Mouse (Mus musculus) myocyte (in vitro differentiated cells): ENCODE measurements around the gene Maco1. TPM values are rescaled to one million over a fixed set of nuclear protein-coding genes. Genes with fewer than 3 reads are reported as not detected.
"Not testable (repeated sequence)": the region's sequence is repeated elsewhere in the genome, so short reads cannot be mapped to it uniquely, and the experiment has no call there.

Experiments
- H3K27me3 ChIP-seq: one replicate; pipeline ENCODE4 v1.6.1; 2011; ENCODE audit not compliant: control insufficient read depth, insufficient read depth, insufficient read length
- H3K36me3 ChIP-seq: one replicate; pipeline ENCODE4 v1.6.1; 2011; ENCODE audit not compliant: control insufficient read depth, insufficient read depth
- H3K4me2 ChIP-seq: one replicate; pipeline ENCODE4 v1.6.1; 2011; ENCODE audit warnings: low read depth, control low read depth
- H3K4me3 ChIP-seq: one replicate; pipeline ENCODE4 v1.5.1; 2011; ENCODE audit warnings: mild to moderate bottlenecking, control low read depth, moderate library complexity
- H3K79me2 ChIP-seq: one replicate; pipeline ENCODE4 v1.6.1; 2011; ENCODE audit not compliant: control insufficient read depth, insufficient read depth
- H3ac ChIP-seq: one replicate; pipeline ENCODE4 v1.6.1; 2011; ENCODE audit not compliant: control insufficient read depth, insufficient read length
- CEBPB ChIP-seq: IDR thresholded peaks from 2 replicates; pipeline ENCODE4 v1.6.1; 2011; ENCODE audit warnings: mild to moderate bottlenecking, moderate library complexity; ENCODE audit not compliant: poor library complexity, insufficient read depth, severe bottlenecking
- E2F4 ChIP-seq: IDR thresholded peaks from one replicate; pipeline ENCODE4 v1.6.1; 2011; ENCODE audit warnings: mild to moderate bottlenecking, control low read depth, moderate library complexity; ENCODE audit not compliant: insufficient read depth
- MAX ChIP-seq: IDR thresholded peaks from one replicate; pipeline ENCODE4 v1.6.1; 2011; ENCODE audit warnings: low read depth, mild to moderate bottlenecking, control low read depth
- MYOD1 ChIP-seq, 3 experiments: IDR thresholded peaks; one replicate each; pipeline ENCODE4 v1.6.1; 2011; ENCODE audit warnings: control low read depth in 2 of 3, low read depth in 2 of 3, mild to moderate bottlenecking in 2 of 3, moderate library complexity in 1 of 3; ENCODE audit not compliant: insufficient read length in 2 of 3, control insufficient read depth in 1 of 3
- MYOG ChIP-seq, 3 experiments: IDR thresholded peaks; one replicate each; pipeline ENCODE4 v1.6.1; 2011; ENCODE audit warnings: control low read depth in 2 of 3, low read depth in 2 of 3, mild to moderate bottlenecking in 2 of 3; ENCODE audit not compliant: insufficient read length in 2 of 3, control insufficient read depth in 1 of 3, insufficient read depth in 1 of 3
- POLR2A ChIP-seq: IDR thresholded peaks from one replicate; pipeline ENCODE4 v1.6.1; 2011; ENCODE audit warnings: low read depth, mild to moderate bottlenecking, control low read depth, moderate library complexity; ENCODE audit not compliant: insufficient read length
- POLR2AphosphoS2 ChIP-seq: IDR thresholded peaks from one replicate; pipeline ENCODE4 v1.6.1; 2011; ENCODE audit warnings: low read depth, control low read depth; ENCODE audit not compliant: insufficient read length
- REST ChIP-seq: IDR thresholded peaks from one replicate; pipeline ENCODE4 v1.6.1; 2011; ENCODE audit warnings: mild to moderate bottlenecking, control low read depth, moderate library complexity; ENCODE audit not compliant: insufficient read depth, insufficient read length
- SRF ChIP-seq: IDR thresholded peaks from one replicate; pipeline ENCODE4 v1.6.1; 2011; ENCODE audit warnings: low read depth; ENCODE audit not compliant: control insufficient read depth, insufficient read length
- TCF12 ChIP-seq: IDR thresholded peaks from one replicate; pipeline ENCODE4 v1.6.1; 2011; ENCODE audit warnings: mild to moderate bottlenecking, control low read depth; ENCODE audit not compliant: poor library complexity, insufficient read depth, severe bottlenecking
- TCF3 ChIP-seq: IDR thresholded peaks from one replicate; pipeline ENCODE4 v1.6.1; 2011; ENCODE audit warnings: low read depth, control low read depth; ENCODE audit not compliant: insufficient read length
- USF1 ChIP-seq: IDR thresholded peaks from one replicate; pipeline ENCODE4 v1.6.1; 2011; ENCODE audit warnings: low read depth, mild to moderate bottlenecking, control low read depth, moderate library complexity
- polyA plus RNA-seq: library from polyadenylated mRNA; unstranded; fragments of >200 nt; fragmentation: generic; extraction: Trizol; gene quantifications from one replicate; pipeline ENCODE4 v1.2.1, GENCODE M21; 2012; ENCODE audit warnings: missing spikeins

Gene Maco1
- polyA plus RNA-seq, 1 experiment, result 19.6 TPM

GRCm38 (mm10) chr4:134851876-134852275, 1.3 kb downstream of the Maco1 start:
- Histone ChIP-seq H3K27me3 (no peaks in the 10 kb centered on the region), H3K36me3 (no peaks in the 10 kb centered on the region), H3K4me2 (peak overlapping the region; percentile 81), H3ac (peak overlapping the region; percentile 78), H3K4me3 (peak overlapping the region; percentile 37), H3K79me2 (peaks cover 48% of the 10 kb centered on the region)
- TF ChIP-seq POLR2AphosphoS2 (no peak), CEBPB (no peak), TCF3 (no peak), MAX (no peak)

- Histone ChIP-seq H3ac (no peak overlapping the region), H3K79me2 (peaks cover 54% of the 10 kb centered on the region), H3K4me2 (peak overlapping the region; percentile 81), H3K4me3 (peak overlapping the region; percentile 37), H3K27me3 (no peaks in the 10 kb centered on the region), H3K36me3 (no peaks in the 10 kb centered on the region)
- TF ChIP-seq TCF3 (no peak), REST (no peak), MAX (no peak)
These were observed 1.9 kb downstream of the Maco1 start for GRCm38 (mm10) chr4:134851236-134851635.

- Histone ChIP-seq H3K27me3 (no peaks in the 10 kb centered on the region), H3K4me2 (no peak overlapping the region), H3ac (no peak overlapping the region), H3K79me2 (peaks cover 61% of the 10 kb centered on the region), H3K36me3 (no peaks in the 10 kb centered on the region), H3K4me3 (no peak overlapping the region)
- TF ChIP-seq CEBPB (no peak), MYOD1 (IDR thresholded peaks at IDR 0.05; ENCODE audit: control insufficient read depth in 1 of 3, insufficient read length in 2 of 3, low read depth in 2 of 3) (no peak), POLR2A (no peak), TCF3 (no peak), POLR2AphosphoS2 (no peak), TCF12 (no peak), REST (no peak), SRF (no peak), E2F4 (no peak), USF1 (no peak), MAX (no peak), MYOG (IDR thresholded peaks at IDR 0.05; ENCODE audit: control insufficient read depth in 1 of 3, insufficient read depth in 1 of 3, insufficient read length in 2 of 3, low read depth in 2 of 3) (no peak)
These were observed 2.6 kb downstream of the Maco1 start for GRCm38 (mm10) chr4:134850551-134850950.

GRCm38 (mm10) chr4:134847587-134847986, 5.6 kb downstream of the Maco1 start:
- no peak for TF ChIP-seq SRF
- TF ChIP-seq CEBPB, result 0 out of 2 replicates have a peak, but pooled peaks have one; percentile 36
- no peak overlapping the region for H3ac ChIP-seq
- no peaks in the 10 kb centered on the region for H3K36me3 ChIP-seq
- no peak overlapping the region for H3K4me3 ChIP-seq
- no peak overlapping the region for H3K4me2 ChIP-seq
- no peaks in the 10 kb centered on the region for H3K27me3 ChIP-seq
- H3K79me2 ChIP-seq, result peaks cover 82% of the 10 kb centered on the region

- no peaks in the 10 kb centered on the region for H3K36me3 ChIP-seq
- H3K79me2 ChIP-seq, result peaks cover 69% of the 10 kb centered on the region
- TF ChIP-seq SRF, result no peak
- TF ChIP-seq REST, result no peak
- TF ChIP-seq MYOG (IDR thresholded peaks at IDR 0.05; ENCODE audit: control insufficient read depth in 1 of 3, insufficient read depth in 1 of 3, insufficient read length in 2 of 3, low read depth in 2 of 3), result no peak
- no peak for TF ChIP-seq MYOD1 (IDR thresholded peaks at IDR 0.05; ENCODE audit: control insufficient read depth in 1 of 3, insufficient read length in 2 of 3, low read depth in 2 of 3)
- TF ChIP-seq POLR2AphosphoS2, result no peak
- TF ChIP-seq CEBPB, result no peak
- TF ChIP-seq E2F4, result no peak
- no peak for TF ChIP-seq TCF3
- no peak for TF ChIP-seq MAX
- TF ChIP-seq POLR2A, result no peak
- TF ChIP-seq USF1, result no peak
- TF ChIP-seq TCF12, result no peak
- H3K27me3 ChIP-seq, result no peaks in the 10 kb centered on the region
- no peak overlapping the region for H3K4me3 ChIP-seq
- no peak overlapping the region for H3K4me2 ChIP-seq
- H3ac ChIP-seq, result no peak overlapping the region
These were observed 9.6 kb downstream of the Maco1 start for GRCm38 (mm10) chr4:134843566-134843965.

GRCm38 (mm10) chr4:134840231-134840630, 12.9 kb downstream of the Maco1 start:
- H3K79me2 ChIP-seq, result peaks cover 61% of the 10 kb centered on the region
- TF ChIP-seq TCF12, result no peak
- no peak for TF ChIP-seq MAX
- TF ChIP-seq CEBPB, result no peak
- no peak for TF ChIP-seq TCF3
- TF ChIP-seq MYOD1 (IDR thresholded peaks at IDR 0.05; ENCODE audit: control insufficient read depth in 1 of 3, insufficient read length in 2 of 3, low read depth in 2 of 3), result no peak
- no peak for TF ChIP-seq MYOG (IDR thresholded peaks at IDR 0.05; ENCODE audit: control insufficient read depth in 1 of 3, insufficient read depth in 1 of 3, insufficient read length in 2 of 3, low read depth in 2 of 3)
- no peak for TF ChIP-seq E2F4
- no peak for TF ChIP-seq USF1
- TF ChIP-seq SRF, result no peak
- no peak for TF ChIP-seq REST
- TF ChIP-seq POLR2A, result no peak
- no peak for TF ChIP-seq POLR2AphosphoS2
- H3K4me3 ChIP-seq, result no peak overlapping the region
- peaks cover 4% of the 10 kb centered on the region for H3K36me3 ChIP-seq
- no peak overlapping the region for H3K4me2 ChIP-seq
- no peaks in the 10 kb centered on the region for H3K27me3 ChIP-seq
- H3ac ChIP-seq, result no peak overlapping the region

- not testable (repeated sequence) for H3K27me3 ChIP-seq, H3K4me3 ChIP-seq, H3K4me2 ChIP-seq, H3ac ChIP-seq, H3K36me3 ChIP-seq
- H3K79me2 ChIP-seq, result peaks cover 52% of the 10 kb centered on the region
These were observed 14.4 kb downstream of the Maco1 start for GRCm38 (mm10) chr4:134838706-134839105.
